Mouse (Mus musculus) cerebellum, adult 9-10 months (tissue): ENCODE results near the gene Pdzd7.

Source experiments
- DNase-seq: peaks from one replicate; pipeline ENCODE4 v3.0.0; 2022

Pdzd7 gene

DNA sequence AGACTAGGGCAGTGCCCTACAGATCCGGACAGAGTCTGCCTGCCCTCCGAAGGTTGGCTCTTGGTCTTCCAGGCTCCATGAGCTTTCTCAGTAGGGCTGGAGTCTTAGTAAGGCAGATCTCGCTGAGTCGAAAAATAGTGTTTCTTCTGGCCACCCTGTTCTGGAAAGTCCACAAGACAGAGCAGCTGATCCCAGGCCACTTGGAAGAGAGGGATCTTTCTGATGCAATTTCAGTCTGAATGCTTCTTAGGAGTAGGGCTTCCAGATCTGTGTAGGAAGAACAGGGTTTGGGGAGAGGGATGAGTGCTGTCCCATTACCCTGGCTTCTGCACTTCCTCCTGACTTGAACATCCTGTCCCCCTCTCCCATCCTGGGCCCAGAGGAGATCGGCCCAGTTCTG lies at the start of gene Pdzd7:
Pdzd7 (minus strand) TSS at position 67 of the 400 bp plus-strand sequence.
- DNase-seq, result no peak

DNA sequence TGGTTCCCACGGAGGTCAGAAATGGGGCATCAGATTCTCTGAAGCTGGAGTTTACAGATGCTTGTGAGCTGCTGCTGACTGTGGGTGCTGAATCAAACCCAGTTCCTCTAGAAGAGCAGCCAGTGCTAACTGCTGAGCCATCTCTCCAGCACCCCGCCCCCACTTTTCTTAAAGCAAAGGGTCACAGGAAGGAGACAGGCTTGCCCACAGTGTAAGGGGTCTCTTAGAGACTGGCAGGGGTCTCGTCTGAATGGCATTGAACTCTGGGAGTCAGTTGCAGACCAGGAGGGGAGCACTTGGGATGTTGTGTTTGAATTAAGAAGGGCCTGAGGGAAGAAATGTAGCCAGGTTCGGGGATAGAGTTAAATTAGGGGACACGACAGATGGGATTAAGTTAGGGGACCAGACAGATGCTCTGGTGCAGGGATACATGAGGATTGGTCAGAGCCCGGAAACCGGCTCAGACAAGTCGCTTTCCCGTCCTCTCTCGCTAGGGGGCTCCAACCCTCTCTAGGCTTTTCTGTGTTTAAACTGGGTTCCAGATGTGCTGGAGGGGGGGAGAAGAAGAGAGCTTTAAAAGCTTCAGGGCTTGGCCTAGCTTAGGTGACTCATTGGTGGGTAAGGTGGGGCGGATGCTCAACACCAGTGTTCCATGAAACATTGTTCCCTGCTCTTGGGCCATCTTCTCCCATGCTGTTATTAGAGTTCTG lies 36.5 kb upstream of the Pdzd7 start:
- DNase-seq, result peak; percentile 61

- DNase-seq, result peak; percentile 84
These were observed 35.8 kb upstream of the Pdzd7 start for GRCm38 (mm10) chr19:45081279-45081678.

- peak; percentile 61 for DNase-seq
These were observed 35.2 kb upstream of the Pdzd7 start for GRCm38 (mm10) chr19:45080711-45081110.

DNA sequence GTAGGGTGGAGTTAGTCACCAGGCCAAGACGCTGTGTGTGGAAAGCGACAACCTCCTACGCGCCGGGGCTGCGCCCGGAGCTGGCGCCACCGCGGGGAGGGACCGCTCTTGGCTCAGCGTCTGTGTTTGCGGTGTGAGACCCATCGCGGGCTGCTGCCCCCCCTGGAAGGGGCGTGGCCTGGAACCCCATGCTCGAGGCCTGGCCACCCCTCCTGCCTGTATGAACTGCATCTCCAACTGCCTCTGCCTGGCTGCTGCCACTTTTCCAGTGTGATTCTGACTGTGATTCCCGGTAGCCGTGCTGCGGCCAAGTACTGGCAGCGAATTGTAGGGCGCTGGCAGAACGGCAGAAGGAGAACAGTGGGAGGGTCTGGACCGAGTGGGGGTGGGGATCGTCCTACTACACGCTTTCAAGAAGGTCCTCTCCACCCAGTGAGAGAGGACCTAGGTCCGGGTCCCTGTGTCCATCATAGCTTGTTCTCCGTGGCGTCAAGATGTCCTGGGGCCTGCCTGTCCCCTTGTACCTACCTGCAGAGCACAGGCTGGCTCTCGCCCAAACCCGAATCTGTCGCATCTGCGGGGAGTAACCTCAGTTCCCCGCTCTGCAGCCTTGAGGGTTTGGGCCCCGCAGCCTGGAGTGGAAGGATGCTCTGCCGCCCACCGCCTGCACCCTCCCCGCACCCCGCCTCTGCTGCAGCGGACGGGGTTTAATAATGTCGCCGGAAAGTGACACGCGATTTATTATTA lies 34.4 kb upstream of the Pdzd7 start:
- DNase-seq, result peak; percentile 84

DNA sequence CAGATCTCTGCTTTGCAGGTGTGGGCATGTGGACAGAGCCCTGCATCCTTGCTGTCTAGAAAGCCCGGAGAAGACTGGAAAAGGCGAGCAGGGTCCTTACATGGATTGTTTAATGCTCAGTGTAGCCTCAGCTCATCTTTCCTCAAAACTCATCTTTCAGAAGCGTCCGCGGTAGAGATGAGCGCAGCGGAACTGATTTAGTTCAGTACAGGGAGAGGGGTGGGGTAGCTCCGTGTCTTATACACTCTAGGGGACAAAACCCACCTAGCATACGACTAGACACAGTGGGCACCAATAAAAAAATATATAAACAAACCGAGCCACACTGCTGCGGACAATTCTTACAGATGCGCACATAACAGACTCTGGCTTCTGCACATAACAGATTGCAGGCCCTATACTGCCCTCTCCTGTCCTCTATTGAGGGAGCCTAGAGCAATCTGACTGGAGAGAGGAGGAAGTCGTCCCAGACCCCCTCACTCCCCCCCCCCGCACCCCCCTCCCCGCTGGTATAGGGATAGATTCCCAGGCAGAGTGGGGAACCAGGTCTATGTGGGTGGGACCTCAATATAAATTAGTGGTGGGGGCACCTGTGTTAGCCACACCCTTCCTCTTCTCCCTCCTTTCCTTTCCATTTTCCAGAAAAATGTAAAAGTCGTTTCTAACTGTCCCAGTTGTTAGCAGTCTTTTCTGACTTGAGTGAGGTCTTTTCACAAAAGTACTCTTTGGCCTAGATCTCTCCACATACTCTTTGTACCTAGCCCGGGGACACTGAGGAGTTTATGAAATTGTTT lies 33.7 kb upstream of the Pdzd7 start:
- peak; percentile 63 for DNase-seq

- peak; percentile 58 for DNase-seq
These were observed 32.5 kb upstream of the Pdzd7 start for GRCm38 (mm10) chr19:45077742-45078645.

DNA sequence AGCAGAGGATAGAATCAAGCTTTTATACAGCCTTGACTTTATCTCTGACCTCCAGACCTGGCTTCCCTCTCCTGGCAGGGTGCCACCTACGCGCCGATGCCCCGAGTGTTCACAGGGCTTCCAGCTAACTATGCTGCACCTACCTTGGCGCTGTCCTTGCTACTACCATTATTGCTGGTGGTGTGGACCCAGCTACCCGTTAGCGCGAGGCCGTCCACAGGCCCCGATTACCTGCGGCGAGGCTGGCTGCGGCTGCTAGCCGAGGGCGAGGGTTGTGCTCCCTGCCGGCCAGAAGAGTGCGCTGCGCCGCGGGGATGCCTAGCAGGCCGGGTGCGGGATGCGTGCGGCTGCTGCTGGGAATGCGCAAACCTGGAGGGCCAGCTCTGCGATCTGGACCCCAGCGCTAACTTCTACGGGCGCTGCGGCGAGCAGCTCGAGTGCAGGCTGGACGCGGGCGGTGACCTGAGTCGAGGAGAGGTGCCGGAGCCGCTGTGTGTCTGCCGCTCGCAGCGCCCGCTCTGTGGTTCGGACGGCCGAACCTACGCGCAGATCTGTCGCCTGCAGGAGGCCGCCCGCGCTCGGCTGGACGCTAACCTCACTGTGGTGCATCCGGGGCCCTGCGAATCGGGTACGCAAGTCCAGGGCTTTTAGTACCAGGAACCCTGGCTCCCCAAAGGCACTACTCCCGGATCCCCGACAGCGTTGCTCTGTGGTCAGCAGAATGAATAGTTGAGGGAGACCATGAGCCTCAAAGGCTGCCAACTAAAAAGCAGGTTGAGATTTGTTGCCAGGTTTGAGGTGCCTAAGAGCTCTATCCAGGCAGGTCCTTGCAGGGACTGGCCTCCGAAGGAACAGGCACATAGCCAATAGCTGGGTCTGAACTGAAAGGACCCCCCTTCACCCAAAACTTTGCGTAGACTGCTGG lies 31.3 kb upstream of the Pdzd7 start:
- DNase-seq, result peak; percentile 79

- DNase-seq, result no peak
These were observed 30.6 kb upstream of the Pdzd7 start for GRCm38 (mm10) chr19:45076036-45076575.

GRCm38 (mm10) chr19:45075323-45076035 lies 30.0 kb upstream of the Pdzd7 start:
- peak; percentile 70 for DNase-seq

- peak; percentile 97 for DNase-seq
These were observed 29.2 kb upstream of the Pdzd7 start, which contains the start of gene Kazald1 for GRCm38 (mm10) chr19:45074580-45075322. Gene Kazald1 (plus strand): TSS chr19:45075241.

DNA sequence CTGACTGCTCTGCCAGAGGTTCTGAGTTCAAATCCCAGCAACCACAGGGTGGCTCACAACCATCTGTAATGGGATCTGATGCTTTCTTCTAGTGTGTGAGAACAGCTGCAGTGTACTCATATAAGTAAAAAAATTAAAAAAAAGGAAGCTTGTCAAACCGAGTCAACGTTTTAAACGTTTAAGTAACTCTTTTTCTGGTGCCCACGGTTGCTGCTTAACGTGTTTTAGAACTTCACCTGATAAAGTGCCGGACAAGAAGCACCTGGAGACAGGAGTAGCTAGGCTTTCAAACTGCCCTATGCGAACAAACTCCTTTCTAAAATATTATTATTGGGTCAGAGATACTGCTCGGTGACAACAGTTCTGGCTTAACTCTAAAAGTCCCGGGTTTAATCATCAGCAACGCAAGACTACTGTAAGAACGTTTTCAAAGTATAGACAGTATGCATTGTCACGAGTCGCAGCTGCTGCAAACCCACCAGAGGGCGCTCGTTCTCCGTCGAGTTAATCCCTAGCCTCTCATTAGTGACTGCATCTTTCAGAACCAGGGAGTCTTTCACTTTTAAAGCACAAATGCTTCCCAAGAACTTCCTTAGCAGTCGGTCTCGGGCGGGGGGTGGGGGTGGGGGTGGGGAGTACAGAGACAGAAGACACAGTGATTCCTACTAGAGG lies 28.5 kb upstream of the Pdzd7 start:
- peak; percentile 83 for DNase-seq

GRCm38 (mm10) chr19:45067758-45068510 lies 22.4 kb upstream of the Pdzd7 start:
- DNase-seq, result no peak

GRCm38 (mm10) chr19:45067170-45067569 lies 21.7 kb upstream of the Pdzd7 start:
- no peak for DNase-seq

- no peak for DNase-seq
These were observed 19.7 kb upstream of the Pdzd7 start for GRCm38 (mm10) chr19:45065226-45065625.

DNA sequence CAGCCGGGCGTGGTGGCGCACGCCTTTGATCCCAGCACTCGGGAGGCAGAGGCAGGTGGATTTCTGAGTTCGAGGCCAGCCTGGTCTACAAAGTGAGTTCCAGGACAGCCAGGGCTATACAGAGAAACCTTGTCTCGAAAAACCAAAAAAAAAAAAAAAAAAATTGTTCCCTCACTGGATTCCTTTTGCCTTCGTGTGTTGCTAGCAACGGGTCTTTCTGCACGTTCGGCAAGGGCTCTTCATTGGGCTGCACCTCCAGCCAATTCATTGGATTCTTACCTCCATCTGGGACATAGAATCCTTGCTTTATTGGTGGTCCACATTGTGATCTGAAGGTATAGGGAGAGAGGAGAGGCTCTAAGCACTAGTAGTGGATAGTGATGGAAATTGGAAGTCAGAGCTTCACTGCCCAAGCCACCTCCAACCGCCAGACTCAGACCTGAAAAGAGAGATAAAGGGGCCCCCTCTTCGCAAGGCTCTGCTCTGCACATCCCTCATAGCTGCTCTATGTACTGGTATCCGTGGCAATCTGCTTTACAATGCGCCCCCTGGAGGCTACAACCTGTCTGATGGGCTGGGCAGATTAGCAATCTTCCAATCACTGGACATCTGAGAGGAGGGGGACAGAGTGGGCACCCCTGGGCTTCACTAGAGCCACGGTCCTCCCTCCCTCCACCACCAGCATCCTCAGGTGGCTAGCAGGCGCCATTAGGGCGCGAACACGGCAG lies 18.2 kb upstream of the Pdzd7 start:
- DNase-seq, result no peak

GRCm38 (mm10) chr19:45058841-45059240 lies 13.3 kb upstream of the Pdzd7 start:
- DNase-seq, result no peak
